Mouse (Mus musculus): ENCODE measurements around the gene Myom1. TPM values are rescaled to one million over a fixed set of nuclear protein-coding genes. Genes with fewer than 3 reads are reported as not detected.

Myom1 gene
- polyA plus RNA-seq, 3 experiments from 2014 or later: 0.34 TPM; not detected in 2

- no peak for ATAC-seq
Observed at GRCm38 (mm10) chr17:71017457-71017998, 15.1 kb downstream of the Myom1 start.

DNA sequence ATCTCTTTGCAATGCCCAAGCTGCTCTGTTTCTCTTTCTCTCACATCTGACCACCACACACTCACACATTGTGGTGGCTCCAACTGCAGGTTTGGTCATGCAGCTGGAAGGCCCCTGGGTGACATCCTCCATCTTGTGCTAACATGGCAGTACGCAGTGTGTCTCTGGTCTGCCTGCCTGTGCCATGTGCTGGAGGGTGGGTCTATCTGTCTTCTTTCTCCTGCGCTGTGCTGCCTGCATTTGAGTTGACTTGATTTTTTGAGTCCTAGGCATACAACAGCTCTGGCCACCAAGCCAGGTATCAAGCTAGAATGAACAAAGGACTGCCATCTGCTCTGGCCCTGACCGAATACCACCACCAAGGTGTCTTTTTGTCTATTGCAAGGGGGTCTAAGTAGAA lies 15.7 kb downstream of the Myom1 start:
- ATAC-seq: no peak

DNA sequence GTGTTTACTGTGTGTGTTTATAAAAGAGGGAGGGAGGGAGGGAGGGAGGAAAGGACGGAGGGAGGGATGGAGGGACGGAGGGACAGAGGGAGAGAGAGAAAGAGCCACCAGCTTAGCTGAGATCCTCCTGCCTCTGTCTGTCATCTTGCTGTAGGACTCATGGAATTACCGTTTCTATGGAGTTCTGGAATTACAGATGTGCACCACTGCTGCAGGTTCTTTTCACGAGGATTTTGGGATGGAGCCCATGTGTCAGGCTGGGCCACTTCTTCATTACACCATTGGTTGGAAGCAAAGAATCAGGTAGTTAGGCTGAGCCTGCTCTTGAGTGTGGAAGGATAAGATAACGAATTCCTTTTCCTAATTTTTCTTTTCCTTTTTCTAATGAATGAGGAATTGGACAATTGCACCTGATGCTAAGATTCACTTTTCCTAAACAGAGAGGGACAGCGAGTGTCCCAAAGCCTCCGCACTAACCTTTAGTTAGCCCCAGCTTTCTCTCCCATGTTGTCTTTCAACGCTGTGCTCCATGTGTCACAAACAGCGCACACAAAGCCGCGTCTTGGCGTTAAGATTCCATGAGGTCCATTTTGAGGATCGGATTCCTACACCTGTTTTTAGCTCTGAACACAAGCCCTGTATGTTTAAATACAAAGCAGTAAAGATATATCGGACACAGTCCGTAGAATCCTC lies 16.3 kb downstream of the Myom1 start:
- ATAC-seq: no peak

- no peak for ATAC-seq
Observed at GRCm38 (mm10) chr17:71019309-71019655, 16.8 kb downstream of the Myom1 start.

DNA sequence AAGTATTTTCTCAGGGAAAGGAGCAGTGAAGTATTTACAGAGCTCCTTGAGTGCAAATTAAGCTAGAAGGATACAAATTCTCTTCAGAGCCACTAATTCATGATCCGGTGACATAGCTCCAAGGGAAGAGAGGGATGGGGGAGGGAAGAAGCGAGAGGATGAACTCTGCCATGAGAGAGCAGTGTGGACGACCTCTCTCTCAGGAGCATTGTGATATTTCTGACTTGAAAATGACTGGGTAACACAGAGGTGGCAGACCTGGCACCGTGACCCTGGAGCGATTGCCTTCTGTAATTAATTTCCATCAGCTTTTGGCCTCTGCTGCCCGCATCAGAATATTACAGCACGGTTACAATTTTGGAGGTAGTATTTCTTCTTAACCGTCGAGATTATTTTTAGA lies 17.4 kb downstream of the Myom1 start:
- no peak for ATAC-seq

GRCm38 (mm10) chr17:71022841-71023240 lies 20.4 kb downstream of the Myom1 start:
- ATAC-seq: no peak

DNA sequence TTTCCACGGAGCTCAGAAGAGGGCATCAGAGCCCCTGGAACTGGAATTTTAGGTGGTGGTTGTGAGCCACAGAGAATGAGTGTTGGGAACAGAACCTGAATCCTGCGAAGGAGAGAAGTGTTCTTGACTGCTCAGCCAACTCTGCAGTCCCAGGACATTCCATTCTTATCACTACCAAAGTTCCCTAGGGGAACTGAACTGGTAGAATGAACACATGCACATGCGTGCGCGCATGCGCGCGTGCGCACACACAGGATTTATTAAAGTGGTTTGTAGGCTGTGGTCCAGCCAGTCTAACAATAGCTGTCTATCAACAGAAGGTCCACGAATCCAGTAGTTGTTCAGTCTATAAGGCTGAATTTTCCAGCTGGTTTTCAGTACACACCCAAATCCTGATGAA lies 21.6 kb downstream of the Myom1 start:
- ATAC-seq: no peak

- no peak for ATAC-seq
Observed at GRCm38 (mm10) chr17:71025922-71026321, 23.5 kb downstream of the Myom1 start.

DNA sequence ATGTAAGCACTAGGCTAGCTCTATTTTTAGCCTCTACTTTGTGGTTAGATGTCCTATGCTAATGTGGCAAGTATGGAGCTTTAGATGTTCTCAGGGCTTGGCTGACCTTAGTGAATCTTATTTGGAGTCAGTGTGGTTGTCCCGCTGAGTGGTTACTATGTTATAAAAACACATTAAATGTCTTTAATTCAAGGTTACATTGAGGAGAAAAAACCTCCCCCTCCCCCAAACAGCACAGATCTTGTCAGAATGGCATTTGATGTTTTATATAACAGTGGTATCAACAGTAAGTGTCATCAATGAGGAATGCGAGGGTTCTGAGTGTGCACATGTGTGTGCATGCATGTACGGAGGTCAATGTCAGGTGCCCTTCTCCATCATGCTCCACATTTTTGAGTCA lies 24.8 kb downstream of the Myom1 start:
- ATAC-seq: no peak

DNA sequence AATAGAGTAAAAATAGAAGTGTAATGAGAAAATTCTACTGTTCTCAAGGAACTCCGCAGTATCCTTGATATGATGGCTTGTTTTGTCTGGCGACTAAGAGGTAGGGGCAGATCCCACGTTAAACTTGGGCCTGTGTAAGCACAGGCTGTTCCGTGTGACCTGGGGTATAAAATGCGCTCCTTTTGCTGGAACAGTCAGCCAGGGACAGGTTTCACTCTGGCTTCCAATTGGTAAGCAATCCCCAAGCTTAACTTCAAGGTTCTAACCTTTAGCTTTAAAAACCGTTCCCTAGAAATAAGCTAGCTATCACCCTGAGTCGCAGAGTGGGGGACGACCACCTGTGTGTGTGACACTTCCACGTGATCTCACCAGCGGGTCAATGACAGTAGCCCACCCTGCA lies 30.3 kb downstream of the Myom1 start:
- ATAC-seq: no peak

GRCm38 (mm10) chr17:71034472-71034871 lies 32.0 kb downstream of the Myom1 start:
- ATAC-seq: no peak

DNA sequence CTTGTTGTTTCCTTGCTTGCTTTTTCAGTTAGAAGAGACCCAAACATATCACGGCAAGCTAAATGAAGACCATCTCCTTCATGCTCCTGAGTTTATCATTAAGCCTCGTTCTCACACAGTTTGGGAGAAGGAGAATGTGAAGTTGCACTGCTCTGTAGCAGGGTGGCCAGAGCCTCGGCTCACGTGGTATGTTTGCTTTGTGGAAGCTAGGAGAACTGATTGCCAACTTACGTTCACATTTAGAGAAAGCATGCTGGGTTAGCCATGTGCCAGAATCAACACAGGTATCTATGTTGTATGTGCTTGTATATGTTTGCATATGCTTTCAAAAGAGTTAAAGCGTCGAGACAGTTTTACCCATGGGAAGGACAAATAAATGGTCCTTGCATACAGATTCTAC lies 34.8 kb downstream of the Myom1 start:
- ATAC-seq: no peak

DNA sequence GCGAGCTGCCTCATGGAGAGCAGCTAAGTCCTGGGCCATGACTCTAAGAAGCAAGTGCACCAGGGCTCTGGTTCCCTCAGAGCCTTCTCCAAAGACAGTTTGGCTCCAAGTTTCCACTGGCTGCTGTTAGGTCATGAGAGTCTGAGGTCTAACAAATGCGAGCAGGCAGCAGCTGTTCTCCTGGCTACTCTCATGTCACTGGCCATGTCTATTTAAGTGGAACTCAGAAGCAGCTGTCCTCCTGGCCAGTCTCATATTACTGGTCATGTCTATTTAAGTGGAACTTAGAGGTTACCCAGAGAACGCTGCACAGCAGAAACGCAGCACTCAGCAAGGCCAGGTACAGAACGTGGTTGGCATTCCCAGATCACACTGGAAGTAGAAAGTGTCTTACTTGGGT lies 36.4 kb downstream of the Myom1 start:
- no peak for ATAC-seq

DNA sequence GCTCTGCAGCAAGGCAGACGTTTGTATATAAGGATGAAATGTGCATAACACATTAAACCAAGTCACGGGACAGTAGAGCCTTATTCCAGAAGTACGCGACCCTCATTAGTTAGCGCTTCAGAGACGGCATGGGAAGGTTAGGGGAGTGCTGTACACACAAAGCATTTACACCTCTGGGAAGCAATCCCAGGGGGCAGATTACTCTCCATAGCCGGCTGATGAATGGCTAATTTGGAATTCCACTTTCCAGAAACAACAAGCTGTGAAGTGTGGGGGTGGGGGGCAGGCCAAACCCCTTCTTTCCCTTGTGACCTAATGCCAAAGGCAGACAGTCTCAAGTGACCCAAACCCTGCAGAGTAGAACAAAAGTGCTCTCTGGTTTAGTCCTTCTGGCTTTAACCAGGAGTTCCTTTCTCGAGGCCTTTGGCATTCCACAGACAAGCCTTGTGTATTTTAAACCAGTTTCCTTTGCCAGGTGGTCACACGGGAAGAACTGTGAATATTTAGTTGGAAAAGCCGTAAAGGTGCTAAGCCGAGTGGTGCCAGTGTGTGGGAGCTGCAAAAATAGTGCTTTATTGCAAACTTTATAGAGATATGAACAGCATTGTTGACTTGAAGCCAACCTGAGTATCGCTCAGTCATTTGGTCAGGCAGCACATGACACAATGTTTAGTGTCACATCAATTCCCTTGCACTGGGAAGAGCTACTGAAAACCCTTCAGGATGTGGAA lies 37.6 kb downstream of the Myom1 start:
- no peak for ATAC-seq

DNA sequence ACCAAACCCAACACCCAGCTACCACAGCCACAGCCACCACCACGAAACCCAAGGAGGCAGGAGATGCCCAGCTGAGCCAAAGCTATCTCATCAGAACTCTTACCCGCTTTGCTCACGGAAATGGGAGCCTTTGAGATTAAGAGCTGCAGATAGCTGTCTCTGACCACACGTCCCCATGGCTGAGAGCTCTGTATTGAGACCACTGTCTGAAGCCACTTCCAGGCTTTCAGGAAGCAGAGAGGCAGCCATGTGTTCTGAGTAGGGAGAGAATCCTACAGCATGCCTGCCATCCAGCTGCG lies 38.1 kb downstream of the Myom1 start:
- no peak for ATAC-seq

DNA sequence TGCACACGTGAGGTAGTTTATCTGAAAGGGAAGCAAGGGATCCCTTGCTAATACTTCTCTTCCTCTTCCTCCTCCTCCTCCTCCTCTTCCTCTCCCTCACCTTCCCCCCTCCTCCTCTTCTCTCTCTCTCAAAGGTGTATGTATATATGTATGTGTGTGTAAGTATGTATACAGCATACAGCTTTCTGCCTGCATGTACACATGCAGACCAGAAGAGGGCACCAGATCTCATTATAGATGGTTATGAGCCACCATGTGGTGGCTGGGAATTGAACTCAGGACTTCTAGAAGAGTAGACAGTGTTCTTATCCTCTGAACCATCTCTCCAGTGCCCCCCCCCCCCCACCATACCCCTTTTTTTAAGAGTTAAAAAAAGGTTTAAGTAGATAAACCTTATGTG lies 40.2 kb downstream of the Myom1 start:
- no peak for ATAC-seq

GRCm38 (mm10) chr17:71045591-71045990 lies 43.2 kb downstream of the Myom1 start:
- ATAC-seq: no peak

GRCm38 (mm10) chr17:71046856-71047255 lies 44.4 kb downstream of the Myom1 start:
- no peak for ATAC-seq

DNA sequence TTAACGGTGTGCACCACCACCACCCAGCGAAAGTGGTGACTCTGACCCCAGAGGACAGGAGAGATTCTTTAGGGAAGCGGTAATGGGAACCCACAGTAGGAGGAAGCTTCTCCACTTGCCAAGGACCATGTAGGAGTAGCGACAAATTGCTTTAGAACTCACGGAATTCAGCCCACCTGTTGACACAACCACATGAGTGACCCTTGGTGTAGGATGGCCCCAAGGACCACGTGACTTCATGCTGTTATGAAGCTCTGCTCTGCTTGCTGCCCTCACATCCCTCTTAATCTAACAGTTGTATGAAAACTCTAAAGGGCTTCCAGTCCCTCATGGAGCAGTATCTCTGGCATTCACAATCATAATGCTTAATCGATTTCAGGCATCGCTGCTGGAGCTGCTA lies 46.9 kb downstream of the Myom1 start:
- no peak for ATAC-seq

DNA sequence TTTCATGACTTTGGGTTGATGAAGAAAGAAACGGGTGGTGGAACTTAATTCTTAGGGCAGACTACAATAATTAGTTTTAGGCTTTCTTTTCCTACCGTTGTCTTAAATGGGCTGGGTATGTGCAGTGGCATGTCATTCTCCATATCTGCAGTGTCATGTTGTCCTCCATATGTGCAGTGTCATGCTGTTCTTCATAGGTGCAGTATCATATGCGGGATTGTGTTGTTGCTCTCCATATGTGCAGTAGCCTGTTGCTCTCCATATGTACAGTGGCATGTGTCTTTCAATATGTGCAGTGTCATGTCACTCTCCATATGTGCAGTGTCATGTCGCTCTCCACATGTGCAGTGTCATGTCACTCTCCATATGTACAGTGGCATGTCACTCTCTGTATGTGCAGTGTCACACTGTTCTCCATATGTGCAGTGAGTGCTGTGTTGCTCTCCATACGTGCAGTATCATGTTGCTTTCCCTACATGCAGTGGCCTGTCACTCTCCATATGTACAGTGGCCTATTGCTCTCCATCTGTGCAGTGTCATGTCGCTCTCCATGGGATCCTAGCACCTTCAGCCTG lies 50.8 kb downstream of the Myom1 start:
- no peak for ATAC-seq

GRCm38 (mm10) chr17:71055203-71055894 lies 52.9 kb downstream of the Myom1 start:
- ATAC-seq: no peak

DNA sequence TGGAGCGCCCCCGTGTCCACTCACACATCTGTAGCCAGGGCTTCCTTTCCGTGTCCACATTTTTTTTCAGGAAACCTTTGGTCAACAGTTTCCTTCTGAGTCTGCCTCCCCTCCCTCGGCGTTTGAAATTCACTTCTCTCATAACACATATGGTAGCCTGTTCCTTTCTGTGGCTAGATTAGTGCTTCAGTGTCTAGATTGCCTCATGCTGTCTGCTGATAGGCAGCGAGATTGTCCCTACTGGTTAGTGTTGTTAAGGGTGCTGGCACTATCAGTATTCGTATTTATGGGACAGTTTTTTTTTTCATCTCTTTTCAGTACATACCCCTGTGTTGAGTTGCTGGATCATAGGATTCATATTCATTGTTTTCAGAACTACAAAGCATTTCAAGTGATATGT lies 54.0 kb downstream of the Myom1 start:
- ATAC-seq: no peak

DNA sequence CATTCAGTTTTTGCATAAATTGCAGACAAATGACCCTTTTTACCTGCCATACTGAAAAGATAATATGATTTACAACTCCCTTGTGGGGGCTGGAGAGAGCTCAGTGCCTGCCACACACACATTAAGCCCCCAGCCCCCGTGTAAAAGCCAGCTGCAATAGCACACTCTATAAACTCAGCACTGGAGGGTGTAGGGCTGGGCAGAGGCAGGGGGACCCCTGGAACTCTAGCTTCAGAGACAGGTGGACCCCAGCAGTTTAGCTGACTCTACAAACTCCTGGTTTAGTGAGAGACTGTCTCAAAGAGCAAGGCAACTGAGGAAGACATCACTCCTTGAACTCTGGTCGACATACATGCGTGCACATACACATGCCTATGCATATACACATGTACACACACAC lies 55.3 kb downstream of the Myom1 start:
- ATAC-seq: no peak

DNA sequence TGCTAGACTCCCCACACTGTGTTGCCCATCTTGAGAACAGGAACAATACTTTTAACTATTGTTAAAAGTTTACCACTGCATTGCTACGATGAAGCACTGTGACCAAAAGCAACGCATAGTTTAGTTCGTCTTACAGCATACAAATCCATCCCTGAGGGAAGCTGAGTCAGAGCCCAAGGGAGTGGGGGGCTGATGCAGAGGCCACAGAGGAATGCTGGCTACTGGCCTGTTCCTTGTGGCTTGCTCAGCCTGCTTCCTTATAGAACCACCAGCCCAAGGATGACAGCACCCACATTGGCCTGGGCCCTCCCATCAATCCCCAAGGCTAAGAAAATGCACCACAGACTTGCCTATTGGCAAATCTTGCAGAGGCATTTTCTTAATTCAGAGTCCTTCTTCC lies 56.8 kb downstream of the Myom1 start:
- ATAC-seq: no peak
